Mouse (Mus musculus): ENCODE results near the gene Irf4.

Gene Irf4

GRCm38 (mm10) chr13:30762224-30762623, 13.2 kb downstream of the Irf4 start:
- DNase-seq (ENCODE audit: low spot score in 2 of 2), result no peak

GRCm38 (mm10) chr13:30764014-30764740, 15.2 kb downstream of the Irf4 start:
- DNase-seq (ENCODE audit: low spot score in 2 of 2), result peak; percentile 78 to 80

GRCm38 (mm10) chr13:30765906-30766305, 16.9 kb downstream of the Irf4 start:
- no peak for DNase-seq (ENCODE audit: low spot score in 2 of 2)

- peak; percentile 62 to 64 for DNase-seq (ENCODE audit: low spot score in 2 of 2)
Measured at GRCm38 (mm10) chr13:30766636-30767476, 17.8 kb downstream of the Irf4 start.

- no peak for DNase-seq (ENCODE audit: low spot score in 2 of 2)
Measured at GRCm38 (mm10) chr13:30767477-30768127, 18.6 kb downstream of the Irf4 start.

- DNase-seq (ENCODE audit: low spot score in 2 of 2), result no peak
Measured at GRCm38 (mm10) chr13:30776021-30776420, 27.0 kb downstream of the Irf4 start.

GRCm38 (mm10) chr13:30777678-30778179, 28.7 kb downstream of the Irf4 start:
- no peak for DNase-seq (ENCODE audit: low spot score in 2 of 2)

- DNase-seq (ENCODE audit: low spot score in 2 of 2), result no peak
Measured at GRCm38 (mm10) chr13:30781905-30782304, 32.9 kb downstream of the Irf4 start.

- no peak for DNase-seq (ENCODE audit: low spot score in 2 of 2)
Measured at GRCm38 (mm10) chr13:30782419-30782818, 33.4 kb downstream of the Irf4 start.

GRCm38 (mm10) chr13:30785423-30786040, 36.5 kb downstream of the Irf4 start:
- DNase-seq (ENCODE audit: low spot score in 2 of 2), result no peak

GRCm38 (mm10) chr13:30786235-30787035, 37.4 kb downstream of the Irf4 start:
- DNase-seq (ENCODE audit: low spot score in 2 of 2), result peak; percentile 82 to 83

- no peak for DNase-seq (ENCODE audit: low spot score in 2 of 2)
Measured at GRCm38 (mm10) chr13:30787036-30787320, 38.0 kb downstream of the Irf4 start.

- DNase-seq (ENCODE audit: low spot score in 2 of 2), result no peak
Measured at GRCm38 (mm10) chr13:30787556-30787955, 38.5 kb downstream of the Irf4 start.

- no peak for DNase-seq (ENCODE audit: low spot score in 2 of 2)
Measured at GRCm38 (mm10) chr13:30787960-30788359, 38.9 kb downstream of the Irf4 start.

GRCm38 (mm10) chr13:30788421-30788820, 39.4 kb downstream of the Irf4 start:
- DNase-seq (ENCODE audit: low spot score in 2 of 2), result no peak

GRCm38 (mm10) chr13:30790016-30790415, 41.0 kb downstream of the Irf4 start:
- DNase-seq (ENCODE audit: low spot score in 2 of 2), result no peak

- peak; percentile 70 for DNase-seq (ENCODE audit: low spot score in 2 of 2)
Measured at GRCm38 (mm10) chr13:30792308-30792707, 43.3 kb downstream of the Irf4 start.

GRCm38 (mm10) chr13:30792741-30793140, 43.7 kb downstream of the Irf4 start:
- no peak for DNase-seq (ENCODE audit: low spot score in 2 of 2)

- DNase-seq (ENCODE audit: low spot score in 2 of 2), result no peak
Measured at GRCm38 (mm10) chr13:30793196-30793595, 44.2 kb downstream of the Irf4 start.

GRCm38 (mm10) chr13:30793616-30794015, 44.6 kb downstream of the Irf4 start:
- no peak for DNase-seq (ENCODE audit: low spot score in 2 of 2)

- no peak for DNase-seq (ENCODE audit: low spot score in 2 of 2)
Measured at GRCm38 (mm10) chr13:30795960-30796359, 46.9 kb downstream of the Irf4 start.
